Mouse (Mus musculus): ENCODE measurements at regions not wholly inside any gene's neighbourhood (a gene's known extent, or its start where the extent isn't known, plus 50 kb on each side); places are given as distances from the start of the nearest gene placed in this dataset.

DNA sequence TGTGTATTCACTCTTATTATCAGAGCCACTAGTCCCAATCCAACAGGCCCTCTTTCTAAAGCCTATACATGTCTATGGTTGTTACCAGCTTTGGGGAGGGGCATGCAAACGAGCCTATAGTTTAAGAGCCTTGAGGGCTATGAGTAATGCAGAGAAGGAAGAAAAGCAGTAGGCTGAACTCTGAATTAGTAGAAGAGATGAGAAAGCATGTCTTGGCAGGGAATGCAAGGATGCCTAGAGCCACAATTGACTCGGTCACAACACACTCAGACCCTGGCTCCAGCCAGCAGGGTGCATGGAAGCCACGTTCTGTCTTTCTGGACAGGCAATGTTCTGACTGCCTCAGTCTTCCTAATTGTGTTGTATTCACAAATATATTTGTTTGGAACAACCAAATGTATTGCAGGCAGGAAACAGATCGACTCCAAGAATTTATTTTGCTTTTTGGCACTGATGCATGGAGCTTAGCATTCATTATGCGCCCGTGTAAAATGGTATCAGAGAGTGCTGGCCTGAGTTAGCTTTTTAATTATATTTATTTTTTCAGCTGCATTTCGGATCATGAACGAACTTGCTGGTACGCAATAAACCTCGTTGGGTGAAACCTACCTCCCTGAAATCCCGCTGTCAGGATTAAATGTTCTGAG, 110.2 kb downstream of the Rybp start:
- no peak for DNase-seq

DNA sequence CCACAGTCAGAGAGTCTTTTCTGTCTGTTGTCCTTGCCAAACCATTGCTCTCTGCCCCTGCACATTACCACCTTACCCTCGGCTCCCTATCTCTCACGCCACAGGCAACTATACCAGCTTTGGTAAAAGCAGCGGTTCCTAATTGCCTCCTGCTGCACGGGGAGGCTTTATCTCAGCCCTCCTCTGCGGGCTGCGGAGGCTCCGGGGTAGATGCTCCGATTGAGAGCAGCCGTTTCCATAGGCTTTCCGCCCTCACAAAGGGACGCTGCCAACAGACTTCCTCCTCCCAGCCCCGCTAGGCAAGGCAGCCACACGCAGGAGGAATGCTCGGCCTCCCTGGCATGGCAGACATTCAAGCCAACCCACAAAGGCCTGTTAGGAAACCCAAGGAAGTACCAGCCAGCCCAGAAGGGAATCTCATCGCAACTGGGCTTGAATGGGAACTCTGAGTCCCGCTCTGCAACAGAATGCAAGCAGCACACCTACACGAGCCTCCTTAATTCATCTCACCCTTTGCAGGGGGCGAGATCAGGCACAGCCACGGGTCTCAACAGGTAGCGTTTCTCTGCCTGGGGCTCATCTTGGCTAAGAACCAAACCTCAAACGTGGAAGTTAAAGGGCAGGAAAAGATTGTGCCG, 116.5 kb downstream of the Rybp start:
- DNase-seq, result peak; percentile 45

DNA sequence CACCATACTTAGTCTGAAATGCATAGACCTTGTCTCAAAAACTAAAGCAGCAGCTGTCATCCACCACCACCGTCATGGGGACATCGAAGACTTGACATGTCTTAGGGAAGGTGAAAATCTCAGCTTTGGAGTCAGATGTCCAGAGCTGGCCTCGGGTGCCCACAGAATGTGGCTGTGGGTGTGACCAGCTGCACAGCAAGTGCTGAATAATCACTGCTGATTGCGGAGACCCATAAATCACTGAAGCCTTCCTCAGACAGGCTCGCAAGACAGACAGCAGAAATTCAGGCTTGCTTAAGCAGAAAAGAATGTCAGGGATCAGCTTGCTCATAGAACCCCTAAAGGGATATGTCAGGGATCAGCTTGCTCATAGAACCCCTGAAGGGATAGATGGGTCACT, 120.0 kb downstream of the Rybp start:
- no peak for DNase-seq

DNA sequence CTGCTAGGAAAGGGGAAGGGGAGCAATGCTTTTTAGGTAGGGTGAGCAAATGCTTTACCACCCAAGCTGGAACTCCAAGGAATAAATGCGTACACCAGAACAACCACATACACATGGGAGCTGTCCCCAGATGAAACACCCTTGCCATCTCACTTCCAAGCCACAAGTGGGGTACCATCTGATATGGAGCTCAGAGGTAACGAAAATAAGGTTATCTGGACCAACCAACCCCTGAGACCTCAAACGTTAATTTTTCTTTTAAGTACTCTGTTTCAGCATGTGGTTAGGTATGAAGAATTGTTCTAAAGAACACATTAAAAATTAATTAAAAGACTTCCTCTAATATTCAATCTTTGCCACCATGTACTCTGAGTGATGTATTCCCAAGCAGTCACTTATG, 121.5 kb downstream of the Rybp start:
- DNase-seq, result no peak

DNA sequence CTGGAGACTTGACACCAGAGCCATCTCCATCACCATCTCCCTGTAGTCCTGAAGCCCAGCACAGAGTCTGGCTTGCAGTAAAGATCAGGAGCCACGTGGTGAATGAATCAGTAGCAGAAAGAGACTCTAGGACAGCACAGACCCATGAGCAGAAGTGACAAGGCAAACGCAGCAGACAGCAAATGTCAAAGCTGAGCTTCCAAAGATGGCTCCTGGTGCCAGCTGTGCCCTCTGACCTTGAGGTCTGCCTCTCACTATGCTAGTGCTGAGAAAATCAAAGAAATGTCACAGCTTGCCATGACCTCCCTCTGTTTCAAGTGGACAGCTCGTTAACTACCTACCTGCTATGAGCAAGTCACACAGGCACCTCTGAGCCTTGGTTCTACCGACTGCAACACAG, 123.1 kb downstream of the Rybp start:
- no peak for DNase-seq

DNA sequence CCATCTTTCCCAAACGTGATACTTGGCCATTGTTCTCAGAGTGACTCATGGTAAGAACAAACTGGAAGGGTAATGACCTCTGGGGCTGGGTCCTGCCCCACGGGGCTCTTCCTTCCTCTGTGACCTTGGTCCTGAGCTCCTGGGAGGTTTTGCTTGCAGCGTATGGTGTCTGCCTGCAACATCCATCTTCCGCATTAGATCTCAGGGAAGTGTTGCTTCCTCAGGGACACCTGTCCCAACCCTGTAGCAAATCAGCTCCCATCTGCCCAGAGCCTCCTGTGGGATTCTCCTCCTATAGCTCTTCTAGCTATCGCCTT, 123.5 kb downstream of the Rybp start:
- DNase-seq, result peak; percentile 42

DNA sequence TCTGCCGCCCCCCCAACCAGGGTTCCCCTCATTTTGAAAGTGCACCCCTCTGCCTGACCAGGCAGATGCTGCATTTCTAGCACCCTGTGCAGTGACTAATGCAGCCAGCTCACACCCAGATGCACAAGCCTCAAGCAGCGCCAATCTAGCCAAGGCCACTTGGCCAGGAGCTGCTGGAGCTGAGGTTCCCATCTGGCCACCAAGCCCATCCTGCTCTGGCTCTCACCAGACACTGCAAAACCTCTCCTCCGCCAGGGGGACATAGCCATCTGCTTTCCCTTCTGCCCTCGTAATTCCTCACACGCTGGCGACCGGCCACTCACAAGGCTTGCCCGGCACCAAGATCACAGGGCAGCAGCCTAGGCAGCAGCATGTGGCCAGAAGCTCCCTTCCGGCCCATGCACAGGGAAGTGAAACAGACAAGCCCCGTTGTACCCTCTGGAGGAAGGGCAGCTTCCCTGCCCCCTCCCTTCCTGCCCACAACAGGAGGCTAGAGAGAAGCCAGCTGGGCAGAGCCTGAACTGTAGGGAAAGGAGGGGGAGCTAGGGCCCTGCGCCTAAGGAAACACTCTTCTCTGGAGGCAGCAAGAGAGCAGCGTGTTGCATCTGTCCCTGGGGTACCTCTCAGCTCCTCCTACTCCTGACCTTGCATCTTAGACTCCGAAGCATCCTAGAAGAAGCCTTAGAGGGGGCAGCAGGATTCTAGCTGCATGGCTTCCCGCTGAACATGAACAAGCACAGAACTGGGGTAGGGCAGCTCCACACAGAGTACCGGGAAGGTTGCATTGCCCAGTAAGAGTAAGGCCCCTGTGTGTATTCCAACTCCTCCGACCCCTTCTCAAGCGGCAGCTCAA, 124.1 kb downstream of the Rybp start:
- DNase-seq, result peak; percentile 97

DNA sequence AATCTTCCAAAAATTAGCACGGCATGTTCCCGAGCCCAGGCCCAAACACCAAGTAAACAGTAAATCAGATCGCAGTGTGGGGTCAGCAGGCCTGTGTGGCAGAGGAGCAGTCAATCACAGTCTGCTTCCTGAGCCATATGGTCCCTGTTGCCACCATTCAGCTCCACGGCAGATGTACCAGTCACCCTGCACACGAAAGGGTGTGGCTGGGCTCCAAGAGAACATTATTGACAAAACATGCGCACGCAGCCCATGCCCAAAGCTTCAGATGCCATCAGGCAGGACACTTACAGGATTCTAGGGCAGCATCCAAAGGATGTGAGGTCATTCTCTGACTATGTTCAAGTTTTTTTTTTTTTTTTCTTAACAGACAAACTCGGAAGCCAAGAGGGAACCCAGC, 126.6 kb downstream of the Rybp start:
- DNase-seq, result no peak

DNA sequence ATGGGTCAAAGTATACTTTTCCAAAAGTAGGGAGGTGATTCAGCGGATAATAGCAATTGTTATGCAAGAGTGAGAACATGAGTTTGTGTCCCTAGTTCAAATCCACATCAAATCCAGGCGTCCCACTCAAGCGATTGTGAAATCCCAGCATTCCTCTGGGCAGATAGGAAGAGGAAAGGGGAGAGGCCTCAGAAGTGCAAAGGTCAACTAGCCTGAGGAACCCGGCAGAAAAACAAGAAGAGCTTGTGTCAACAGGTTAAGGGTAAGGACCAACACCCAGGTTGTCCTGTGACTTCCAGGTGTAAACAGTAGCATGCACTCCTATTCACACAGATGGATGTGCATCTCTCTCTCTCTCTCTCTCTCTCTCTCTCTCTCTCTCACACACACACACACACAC, 127.5 kb downstream of the Rybp start:
- no peak for DNase-seq

DNA sequence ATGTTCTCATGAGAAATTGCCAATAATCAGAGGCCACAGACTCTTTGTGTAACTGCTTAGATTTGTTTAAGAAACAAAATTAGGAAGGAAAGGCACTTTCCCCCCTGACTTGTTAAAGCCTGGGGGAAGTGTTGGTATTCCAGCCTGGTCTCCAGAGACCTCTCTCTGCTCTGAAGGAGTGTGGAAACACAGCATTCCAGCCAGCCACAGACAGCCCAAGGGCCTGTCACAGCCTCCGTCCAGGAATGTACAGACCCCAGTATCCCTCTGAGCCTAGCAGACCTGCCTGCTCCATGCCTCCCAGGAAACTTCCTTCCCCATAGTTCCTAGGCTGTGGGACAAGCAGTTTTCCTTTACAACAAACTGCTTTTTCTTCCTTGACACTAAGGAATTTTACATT, 128.0 kb downstream of the Rybp start:
- DNase-seq, result no peak

DNA sequence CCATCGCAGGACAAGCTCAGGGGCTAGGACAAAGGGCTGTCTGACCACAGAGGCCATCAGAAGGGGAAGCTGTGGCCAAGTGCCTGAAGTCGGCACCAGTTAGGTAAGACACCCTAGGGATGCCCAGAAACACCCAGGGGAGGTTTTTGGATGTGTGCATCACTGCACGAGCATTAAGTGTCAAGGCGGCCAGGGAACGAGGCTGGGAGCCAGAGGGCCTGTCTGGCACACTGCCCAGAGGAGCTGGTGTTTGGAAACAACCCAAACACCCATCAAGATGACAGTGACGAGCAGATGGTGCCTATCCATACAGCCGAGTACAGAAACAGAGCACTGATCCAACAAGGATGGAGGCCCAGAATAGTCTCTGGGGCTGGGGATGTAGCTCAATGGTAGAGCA, 130.0 kb downstream of the Rybp start:
- DNase-seq, result no peak

DNA sequence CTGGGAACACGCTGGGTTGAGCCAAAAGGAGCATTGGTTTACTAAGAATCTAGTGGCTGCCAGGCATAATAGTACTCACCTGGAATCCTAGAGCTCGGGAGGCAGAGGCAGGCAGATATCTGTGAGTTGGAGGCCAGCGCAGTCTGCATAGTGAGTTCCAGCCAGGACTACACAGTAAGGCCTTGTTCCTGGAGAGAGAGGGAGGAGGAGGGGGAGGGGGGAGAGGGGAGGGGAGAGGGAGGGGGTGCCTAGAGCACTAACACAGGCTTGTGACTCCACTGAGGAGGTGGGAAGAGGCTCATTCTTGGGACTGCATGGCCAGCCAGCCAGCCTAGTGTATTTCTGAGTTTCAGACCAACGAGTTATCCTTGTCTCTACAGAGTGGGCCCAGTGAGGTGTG, 131.1 kb downstream of the Rybp start:
- no peak for DNase-seq

DNA sequence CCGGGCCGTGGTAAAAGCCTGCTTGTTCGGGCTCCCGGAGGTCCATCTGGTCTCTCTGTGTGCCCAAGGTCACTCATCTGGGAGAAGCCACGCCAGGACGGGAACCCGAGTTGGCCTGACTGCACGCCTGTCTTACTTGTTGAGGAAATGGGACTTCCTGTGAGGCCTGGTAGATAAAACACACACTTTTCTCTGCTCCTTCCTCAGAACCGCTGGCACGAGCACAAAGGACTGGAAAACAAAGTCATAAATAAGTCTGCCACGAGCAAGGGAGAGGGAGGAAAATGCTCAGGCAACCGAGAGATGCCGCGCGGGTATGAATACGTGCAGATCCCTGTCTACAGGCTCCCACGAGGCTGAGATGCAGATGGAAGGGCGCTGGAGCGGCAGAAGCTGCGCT, 131.6 kb downstream of the Rybp start:
- DNase-seq, result no peak

DNA sequence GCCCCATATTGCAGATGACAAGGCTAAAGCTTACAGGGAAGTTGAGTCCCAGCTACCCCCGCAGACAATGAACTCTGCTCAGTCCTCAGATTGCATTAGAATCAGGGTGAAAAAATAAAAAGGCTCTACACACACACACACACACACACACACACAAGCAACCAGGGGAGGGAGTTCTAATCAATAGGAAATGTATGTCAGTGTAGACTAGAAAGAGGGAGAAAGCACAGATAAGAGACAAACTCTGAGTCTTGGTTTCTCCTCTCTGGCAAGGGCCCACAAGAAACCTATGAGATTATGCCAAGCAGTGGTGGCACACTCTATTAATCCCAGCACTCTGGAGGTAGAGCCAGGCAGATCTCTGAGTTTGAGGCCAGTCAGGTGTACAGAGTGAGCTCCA, 135.8 kb downstream of the Rybp start:
- no peak for DNase-seq

DNA sequence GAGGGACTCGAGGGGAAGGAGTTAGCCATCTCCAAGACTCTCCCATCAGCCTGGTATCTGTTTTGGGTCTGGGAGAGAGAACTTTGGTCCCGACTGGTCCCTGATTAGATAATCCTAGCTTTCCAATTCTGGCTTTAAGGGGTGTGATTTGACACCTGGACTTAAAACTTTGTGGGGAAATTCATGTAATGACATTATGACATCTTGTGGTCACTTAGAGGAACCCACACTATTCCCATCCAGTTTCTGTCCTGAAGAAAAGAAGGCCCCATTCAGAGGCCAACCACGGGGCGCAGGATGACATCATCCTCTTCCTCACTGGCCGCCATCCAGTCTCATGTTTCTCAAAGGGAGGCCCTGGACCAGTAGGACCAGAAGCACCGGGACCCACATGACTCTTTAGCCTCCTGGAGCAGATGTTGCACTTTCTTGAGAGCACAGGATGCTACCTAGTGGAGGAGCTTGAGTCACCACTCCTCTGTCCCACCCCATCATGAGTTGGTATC, 136.5 kb downstream of the Rybp start:
- DNase-seq, result no peak

DNA sequence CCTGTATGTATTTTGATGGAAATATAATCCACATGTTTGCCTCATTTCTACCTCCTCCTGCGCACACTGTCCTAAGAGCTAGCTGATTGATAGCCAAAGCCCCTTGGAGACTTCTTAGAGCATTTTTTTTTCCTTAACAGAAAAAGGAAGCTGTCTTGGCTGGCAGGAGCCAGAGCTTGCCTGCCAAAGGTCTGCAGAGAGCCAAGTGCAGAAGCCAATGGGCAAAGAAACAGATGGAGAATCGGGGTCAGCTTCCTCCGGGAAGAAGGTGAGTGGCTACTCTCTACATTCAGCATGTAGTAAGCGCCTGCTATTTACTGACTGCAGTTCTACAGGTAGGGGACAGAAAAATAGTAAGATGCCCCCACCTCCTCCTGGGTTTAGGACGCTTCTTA, 137.8 kb downstream of the Rybp start:
- peak; percentile 85 for DNase-seq

DNA sequence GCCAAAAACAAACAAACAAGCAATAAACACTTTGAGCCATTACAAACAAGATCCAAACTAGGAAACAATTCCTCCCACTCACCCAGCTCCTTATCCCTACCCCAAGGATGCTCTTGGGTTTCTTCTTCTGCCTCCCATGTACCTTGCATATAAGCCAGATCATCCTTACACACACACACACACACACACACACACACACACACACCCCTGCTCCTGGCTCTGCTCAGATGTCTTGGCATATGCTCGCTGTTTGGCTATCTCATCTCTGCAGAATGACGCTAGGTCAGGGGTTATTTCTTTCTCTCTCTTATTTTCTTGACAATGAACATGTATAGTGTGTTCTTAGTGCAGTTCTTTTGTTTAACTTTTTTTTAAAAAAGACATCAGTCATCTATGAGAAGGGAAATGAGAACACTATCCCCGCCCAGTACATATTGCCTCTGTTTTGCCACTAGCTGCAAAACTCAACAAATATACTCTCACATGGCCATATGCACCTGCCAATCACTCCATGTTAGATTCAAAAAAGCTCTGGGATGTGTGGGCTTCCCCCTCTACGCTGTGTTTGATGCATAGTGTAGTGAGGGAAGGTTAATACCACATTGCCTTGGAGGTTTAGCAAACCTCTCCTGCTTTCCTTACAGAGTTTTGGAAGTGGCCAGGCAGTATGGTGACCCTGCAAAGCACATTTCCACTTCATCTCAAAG, 138.4 kb downstream of the Rybp start:
- DNase-seq, result no peak

DNA sequence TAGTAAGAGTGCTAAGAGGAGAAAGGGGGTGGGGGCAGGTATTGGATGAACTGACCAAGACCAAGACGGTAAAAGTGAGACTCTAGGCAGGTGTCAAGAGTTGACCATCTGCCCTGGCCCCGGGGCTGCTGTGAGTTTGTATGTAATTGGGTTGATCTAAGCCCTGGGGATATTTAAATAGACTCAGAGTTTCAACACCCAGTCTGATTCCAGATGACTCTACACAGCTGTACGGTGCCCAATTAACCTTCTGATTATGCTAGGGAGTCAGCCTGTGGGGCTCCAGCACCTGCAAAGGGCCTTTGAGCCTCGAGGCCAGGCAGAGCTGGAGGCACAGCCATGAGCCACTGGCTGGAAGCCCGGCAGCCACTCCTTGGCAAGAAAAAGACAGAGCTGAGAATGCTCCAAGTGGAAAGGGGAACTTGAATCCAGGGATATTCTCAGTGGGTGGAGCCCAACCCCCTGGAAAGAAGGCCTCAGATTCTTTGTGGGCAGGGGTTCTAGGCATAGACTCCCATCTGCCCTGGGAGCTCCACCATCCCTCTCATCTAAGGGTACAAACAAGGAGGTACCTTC, 140.8 kb downstream of the Rybp start:
- no peak for DNase-seq

DNA sequence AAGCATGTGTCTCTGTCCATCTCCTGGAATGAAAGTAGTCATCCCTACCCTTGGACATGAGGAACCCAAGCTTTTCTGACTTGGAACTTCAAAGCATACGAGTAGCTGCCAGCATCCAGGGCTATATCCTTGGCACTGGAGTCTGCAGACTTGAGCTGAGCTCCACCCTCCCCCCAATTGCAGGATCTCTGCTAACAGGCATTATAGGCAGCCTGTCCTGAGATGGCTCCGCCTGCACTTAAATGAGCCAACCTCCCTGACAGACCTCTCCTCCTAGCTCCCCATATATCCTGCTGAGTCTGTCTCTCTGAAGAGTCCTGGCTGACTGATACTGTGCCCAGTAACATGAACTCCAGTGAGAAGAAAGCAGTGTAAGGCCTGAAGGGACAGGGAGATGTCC, 141.4 kb downstream of the Rybp start:
- no peak for DNase-seq

DNA sequence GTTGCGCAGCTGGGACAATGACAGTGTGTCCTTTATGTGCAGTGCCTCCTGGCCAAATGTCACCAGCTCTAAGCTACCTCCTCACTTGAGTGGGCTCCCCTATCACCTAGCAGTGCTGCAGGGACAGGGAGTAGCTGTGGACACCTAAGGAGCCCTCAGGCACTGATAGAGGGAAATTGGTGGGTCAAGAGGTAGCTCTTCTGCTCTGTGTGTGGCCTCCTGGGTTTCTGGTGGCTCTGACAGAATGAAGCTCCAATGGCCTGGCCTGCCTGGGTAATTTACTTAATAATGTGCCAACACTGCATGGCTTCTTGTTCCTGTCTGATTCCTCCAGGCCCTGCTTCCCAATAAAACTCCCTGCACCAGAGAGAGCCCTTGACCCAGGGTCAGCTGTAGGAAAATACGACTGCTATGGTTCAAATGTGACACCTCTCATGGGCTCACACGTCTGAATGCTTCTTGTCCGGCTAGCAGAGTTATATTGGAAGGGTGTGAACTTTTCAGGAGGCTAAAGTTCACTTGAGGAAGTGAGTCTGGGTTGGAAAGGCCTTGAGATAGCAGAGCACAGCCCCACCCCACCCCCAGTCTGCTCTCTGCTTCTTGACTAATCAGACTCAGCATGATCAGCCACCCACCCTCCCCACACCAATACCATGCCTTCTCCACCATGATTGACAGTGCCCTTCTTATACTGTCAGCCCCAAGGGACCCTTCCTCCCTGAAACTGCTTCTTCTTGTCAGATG, 142.6 kb downstream of the Rybp start:
- peak; percentile 40 for DNase-seq

DNA sequence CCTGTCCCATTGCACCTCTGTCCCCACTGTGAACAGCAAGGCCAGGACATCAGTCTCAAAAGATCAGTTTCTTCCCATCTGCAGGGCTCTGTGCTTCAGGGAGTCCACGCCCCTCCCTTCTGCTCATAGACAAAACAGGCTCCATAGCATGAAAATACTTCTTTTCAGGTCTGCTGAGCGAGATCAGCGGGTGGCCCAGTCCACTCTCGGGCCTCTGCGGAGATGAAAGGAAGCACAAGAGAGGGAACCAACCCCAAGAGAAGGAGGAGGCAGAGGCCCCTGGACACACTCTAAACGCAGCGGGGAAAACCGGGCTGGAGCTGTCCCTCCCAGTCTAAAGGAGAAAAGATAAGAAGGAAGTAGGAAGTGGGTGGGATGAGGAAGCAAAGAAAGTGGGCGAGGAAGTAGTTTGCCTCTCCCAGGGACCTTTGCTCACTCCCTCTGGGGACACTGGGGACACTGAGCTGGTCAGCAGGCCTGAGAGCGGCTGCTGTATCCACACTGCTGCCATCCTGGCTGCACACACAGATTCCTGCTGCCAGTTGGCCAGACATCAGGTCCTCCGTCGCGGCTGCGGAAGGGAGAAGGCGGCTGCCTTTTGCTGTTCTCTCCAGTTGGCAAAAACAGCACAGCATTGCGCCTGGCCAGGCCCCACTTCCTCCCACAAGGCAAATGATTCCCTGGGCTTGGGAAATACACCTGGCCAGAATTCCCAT, 143.5 kb downstream of the Rybp start:
- DNase-seq, result peak; percentile 85

DNA sequence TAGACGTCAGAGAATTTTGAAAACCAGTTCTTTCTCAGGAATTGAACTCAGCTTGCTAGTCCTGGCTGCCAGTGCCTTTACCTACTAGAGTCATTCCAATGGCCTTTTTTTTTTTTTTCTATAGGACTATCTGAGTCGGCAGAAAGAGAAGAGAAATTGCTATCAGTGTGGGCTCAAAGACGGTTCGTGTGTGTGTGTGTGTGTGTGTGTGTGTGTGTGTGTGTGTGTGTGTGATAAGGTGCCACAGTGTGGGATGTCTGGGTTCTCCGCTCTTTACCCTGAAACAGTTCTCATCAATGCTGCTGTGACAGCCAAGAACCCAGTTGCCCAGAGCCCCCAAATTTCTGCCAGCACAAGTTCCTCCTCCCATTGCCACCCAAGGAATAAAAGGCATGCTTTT, 146.1 kb downstream of the Rybp start:
- DNase-seq, result no peak

Measured in cerebellum, adult 9-11 months (tissue).